Mouse (Mus musculus): ENCODE data around the gene Tmem235.

The Tmem235 gene

GRCm38 (mm10) chr11:117865988-117866387 lies 5.4 kb downstream of the Tmem235 start:
- no peak for DNase-seq (ENCODE audit: low spot score in 2 of 2)

GRCm38 (mm10) chr11:117870688-117871365 lies 10.3 kb downstream of the Tmem235 start:
- peak; percentile 66 to 78 for DNase-seq (ENCODE audit: low spot score in 2 of 2)

- DNase-seq (ENCODE audit: low spot score in 2 of 2) = no peak
These were observed 10.8 kb downstream of the Tmem235 start for GRCm38 (mm10) chr11:117871376-117871775.

GRCm38 (mm10) chr11:117871911-117872584 lies 11.5 kb downstream of the Tmem235 start:
- DNase-seq (ENCODE audit: low spot score in 2 of 2) = no peak

GRCm38 (mm10) chr11:117872861-117873608 lies 12.5 kb downstream of the Tmem235 start, which contains the start of gene Tha1:
Gene Tha1, minus strand, starts transcription at chr11:117873481.
- peak; percentile 72 to 83 for DNase-seq (ENCODE audit: low spot score in 2 of 2)

- DNase-seq (ENCODE audit: low spot score in 2 of 2) = no peak
These were observed 13.9 kb downstream of the Tmem235 start for GRCm38 (mm10) chr11:117874419-117874818.

- DNase-seq (ENCODE audit: low spot score in 2 of 2) = no peak
These were observed 15.1 kb downstream of the Tmem235 start for GRCm38 (mm10) chr11:117875681-117876080.

- DNase-seq (ENCODE audit: low spot score in 2 of 2) = peak in 1 of 2 experiments; percentile 38
These were observed 17.6 kb downstream of the Tmem235 start for GRCm38 (mm10) chr11:117877917-117878745.

GRCm38 (mm10) chr11:117878892-117879291 lies 18.3 kb downstream of the Tmem235 start:
- no peak for DNase-seq (ENCODE audit: low spot score in 2 of 2)

- no peak for DNase-seq (ENCODE audit: low spot score in 2 of 2)
These were observed 19.1 kb downstream of the Tmem235 start for GRCm38 (mm10) chr11:117879676-117880075.

GRCm38 (mm10) chr11:117880336-117880976 lies 19.9 kb downstream of the Tmem235 start:
- no peak for DNase-seq (ENCODE audit: low spot score in 2 of 2)

- DNase-seq (ENCODE audit: low spot score in 2 of 2) = no peak
These were observed 20.4 kb downstream of the Tmem235 start for GRCm38 (mm10) chr11:117880977-117881358.

GRCm38 (mm10) chr11:117881787-117882186 lies 21.2 kb downstream of the Tmem235 start:
- no peak for DNase-seq (ENCODE audit: low spot score in 2 of 2)

- DNase-seq (ENCODE audit: low spot score in 2 of 2) = no peak
These were observed 21.7 kb downstream of the Tmem235 start for GRCm38 (mm10) chr11:117882208-117882607.

GRCm38 (mm10) chr11:117886000-117886399 lies 25.4 kb downstream of the Tmem235 start:
- DNase-seq (ENCODE audit: low spot score in 2 of 2) = no peak

- no peak for DNase-seq (ENCODE audit: low spot score in 2 of 2)
These were observed 27.8 kb downstream of the Tmem235 start for GRCm38 (mm10) chr11:117888168-117888852.

GRCm38 (mm10) chr11:117888853-117889822 lies 28.6 kb downstream of the Tmem235 start:
- no peak for DNase-seq (ENCODE audit: low spot score in 2 of 2)

GRCm38 (mm10) chr11:117889887-117890340 lies 29.4 kb downstream of the Tmem235 start:
- DNase-seq (ENCODE audit: low spot score in 2 of 2) = no peak
